Mouse (Mus musculus) heart, postnatal 0 days (tissue): ENCODE data around the gene Bcl6b.

Experiments
- CTCF ChIP-seq: IDR thresholded peaks from 2 replicates; pipeline ENCODE4 v1.5.1; 2016; ENCODE audit warnings: antibody characterized with exemption, control low read depth, low read depth
- EP300 ChIP-seq: IDR thresholded peaks from 2 replicates; pipeline ENCODE4 v1.6.1; 2016; ENCODE audit warnings: antibody characterized with exemption, low read depth

GRCm38 (mm10) chr11:70234037-70234436 is 4.4 kb upstream of the Bcl6b start:
- no peak for TF ChIP-seq CTCF
- TF ChIP-seq EP300, result no peak
